Mouse (Mus musculus) C2C12 (cell line): ENCODE data around the gene Medag. TPM values are rescaled to one million over a fixed set of nuclear protein-coding genes. Genes with fewer than 3 reads are reported as not detected.

Experiments
- H3K27me3 ChIP-seq: one replicate; pipeline ENCODE4 v1.6.1; 2011; ENCODE audit not compliant: control insufficient read depth, insufficient read depth, insufficient read length
- H3K36me3 ChIP-seq: one replicate; pipeline ENCODE4 v1.6.1; 2011; ENCODE audit not compliant: control insufficient read depth, insufficient read depth
- H3K4me3 ChIP-seq: one replicate; pipeline ENCODE4 v1.5.1; 2011; ENCODE audit warnings: mild to moderate bottlenecking, control low read depth; ENCODE audit not compliant: poor library complexity, insufficient read depth, severe bottlenecking
- H3K79me2 ChIP-seq: one replicate; pipeline ENCODE4 v1.6.1; 2011; ENCODE audit not compliant: control insufficient read depth, insufficient read depth
- H3K79me3 ChIP-seq: one replicate; pipeline ENCODE4 v1.6.1; 2011; ENCODE audit warnings: low read depth, control low read depth
- H3ac ChIP-seq: one replicate; pipeline ENCODE3; 2011; ENCODE audit warnings: low read depth; ENCODE audit not compliant: control insufficient read depth, insufficient read length
- CEBPB ChIP-seq: IDR thresholded peaks from one replicate; pipeline ENCODE4 v1.6.1; 2011; ENCODE audit warnings: low read depth, mild to moderate bottlenecking, control low read depth, moderate library complexity
- CTCF ChIP-seq: IDR thresholded peaks from one replicate; pipeline ENCODE4 v1.5.1; 2011; ENCODE audit not compliant: control insufficient read depth, insufficient read depth, insufficient read length
- FOSL1 ChIP-seq: IDR thresholded peaks from one replicate; pipeline ENCODE4 v1.8.0; 2011; ENCODE audit warnings: mild to moderate bottlenecking, low read length; ENCODE audit not compliant: poor library complexity, insufficient read depth, severe bottlenecking
- MAX ChIP-seq: IDR thresholded peaks from one replicate; pipeline ENCODE4 v1.6.1; 2011; ENCODE audit warnings: mild to moderate bottlenecking, control low read depth
- MYOD1 ChIP-seq: IDR thresholded peaks from one replicate; pipeline ENCODE4 v1.6.1; 2011; ENCODE audit warnings: low read depth; ENCODE audit not compliant: control insufficient read depth, insufficient read length
- MYOG ChIP-seq: IDR thresholded peaks from one replicate; pipeline ENCODE4 v1.6.1; 2011; ENCODE audit not compliant: control insufficient read depth, insufficient read length; ENCODE audit errors: extremely low read depth
- USF1 ChIP-seq: IDR thresholded peaks from one replicate; pipeline ENCODE4 v1.6.1; 2011; ENCODE audit warnings: low read depth, mild to moderate bottlenecking, control low read depth, moderate library complexity
- polyA plus RNA-seq: library from polyadenylated mRNA; unstranded; fragments of >200 nt; fragmentation: generic; extraction: Trizol; gene quantifications from one replicate; pipeline ENCODE4 v1.2.1, GENCODE M21; 2012; ENCODE audit warnings: missing spikeins

Gene Medag
- polyA plus RNA-seq, 1 experiment: 0.09 TPM

GRCm38 (mm10) chr5:149429541-149429940, 18.0 kb downstream of the Medag start:
- Histone ChIP-seq H3K79me2 (no peaks in the 10 kb centered on the region), H3K27me3 (no peaks in the 10 kb centered on the region), H3K36me3 (no peaks in the 10 kb centered on the region), H3K4me3 (no peak overlapping the region), H3K79me3 (no peaks in the 10 kb centered on the region), H3ac (no peak overlapping the region)
- no peak for TF ChIP-seq CTCF
- TF ChIP-seq FOSL1: no peak
- no peak for TF ChIP-seq CEBPB
- TF ChIP-seq USF1: no peak
- TF ChIP-seq MAX: no peak
- TF ChIP-seq MYOG: no peak
- TF ChIP-seq MYOD1: no peak

DNA sequence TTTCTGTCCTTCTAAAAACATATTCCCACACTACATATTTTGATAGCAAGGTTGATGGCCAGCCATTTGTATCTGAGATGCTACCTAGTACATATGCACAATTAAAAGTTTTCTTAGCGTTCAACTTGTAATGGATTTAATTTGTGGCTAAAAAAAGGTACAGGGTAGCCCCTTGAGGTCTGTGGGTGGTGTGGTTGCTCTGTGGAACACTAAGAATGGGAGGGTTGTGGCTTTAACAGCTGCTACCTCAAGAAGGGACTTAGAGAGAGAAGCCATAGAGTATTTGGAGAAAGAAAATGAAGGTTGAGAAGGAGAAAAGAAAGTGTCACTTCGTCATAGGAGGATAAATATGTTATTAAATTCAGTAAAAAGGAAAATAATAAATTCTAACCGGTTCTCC, 19.4 kb downstream of the Medag start:
- no peaks in the 10 kb centered on the region for H3K27me3 ChIP-seq
- no peaks in the 10 kb centered on the region for H3K79me2 ChIP-seq
- no peaks in the 10 kb centered on the region for H3K36me3 ChIP-seq
- no peak overlapping the region for H3ac ChIP-seq
- H3K79me3 ChIP-seq: no peaks in the 10 kb centered on the region
- TF ChIP-seq FOSL1: no peak
- no peak for TF ChIP-seq MYOD1
- TF ChIP-seq MAX: no peak
- no peak for TF ChIP-seq CTCF
- TF ChIP-seq USF1: no peak
- TF ChIP-seq MYOG: no peak
- no peak for TF ChIP-seq CEBPB
- H3K4me3 ChIP-seq: no peak overlapping the region

DNA sequence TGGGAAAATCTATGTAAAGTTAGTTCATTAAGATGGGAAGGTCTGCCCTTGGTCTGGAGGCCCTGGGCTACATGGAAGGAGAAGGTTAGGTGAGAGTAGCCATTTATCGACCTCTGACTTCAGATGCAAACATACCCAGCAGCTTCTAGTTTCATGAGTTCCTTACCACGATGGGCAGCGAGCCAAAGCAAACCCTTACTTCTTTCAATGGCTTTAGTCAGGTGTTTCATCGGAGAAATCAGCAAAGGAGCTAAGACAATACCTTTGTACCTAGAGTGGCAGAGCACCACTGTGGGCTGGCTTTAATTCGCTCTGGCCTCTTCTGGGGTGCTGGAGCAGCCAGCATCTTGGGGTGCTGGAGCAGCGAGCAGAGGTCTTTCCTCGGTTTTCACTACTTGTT, 22.1 kb downstream of the Medag start:
- Histone ChIP-seq H3K79me3 (no peaks in the 10 kb centered on the region), H3K79me2 (no peaks in the 10 kb centered on the region), H3K27me3 (no peaks in the 10 kb centered on the region), H3ac (no peak overlapping the region), H3K36me3 (no peaks in the 10 kb centered on the region), H3K4me3 (no peak overlapping the region)
- no peak for TF ChIP-seq MYOD1
- no peak for TF ChIP-seq FOSL1
- no peak for TF ChIP-seq MYOG

DNA sequence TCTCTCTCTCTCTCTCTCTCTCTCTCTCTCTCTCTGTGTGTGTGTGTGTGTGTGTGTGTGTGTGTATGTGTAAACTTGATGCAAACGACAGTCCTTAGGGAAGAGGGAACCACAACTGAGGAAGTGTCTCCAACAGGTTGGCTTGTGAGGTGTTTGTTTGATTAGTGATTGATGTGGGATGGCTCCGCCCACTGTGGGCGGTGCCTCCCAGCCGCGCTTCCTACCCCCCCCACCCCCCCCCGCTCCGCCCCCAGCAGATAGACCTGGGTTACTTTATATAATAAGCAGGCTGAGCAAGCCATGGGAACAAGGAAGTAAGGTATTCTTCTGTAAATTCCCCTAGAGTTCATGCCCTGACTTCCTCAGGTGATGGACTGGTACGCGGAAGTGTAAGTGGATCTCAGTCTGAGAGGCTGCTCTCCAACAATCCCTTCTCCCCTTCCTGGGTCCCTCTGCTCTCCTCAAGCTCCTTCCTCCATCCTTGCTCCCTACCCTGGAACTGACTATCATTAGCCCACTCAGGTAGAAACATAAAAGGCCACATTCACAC, 22.7 kb downstream of the Medag start:
- H3K27me3 ChIP-seq: no peaks in the 10 kb centered on the region

GRCm38 (mm10) chr5:149436541-149436940, 25.0 kb downstream of the Medag start:
- no peak overlapping the region for H3K4me3 ChIP-seq
- no peak overlapping the region for H3ac ChIP-seq
- H3K36me3 ChIP-seq: no peaks in the 10 kb centered on the region
- no peaks in the 10 kb centered on the region for H3K27me3 ChIP-seq
- no peaks in the 10 kb centered on the region for H3K79me2 ChIP-seq
- H3K79me3 ChIP-seq: no peaks in the 10 kb centered on the region
- no peak for TF ChIP-seq USF1
- TF ChIP-seq CTCF: no peak

More for the DNA sequence above, 22.7 kb downstream of the Medag start:
- no peaks in the 10 kb centered on the region for H3K79me3 ChIP-seq
- no peak overlapping the region for H3K4me3 ChIP-seq
- H3K36me3 ChIP-seq: no peaks in the 10 kb centered on the region
- TF ChIP-seq MYOG: no peak
- no peak for TF ChIP-seq CEBPB
- TF ChIP-seq MAX: no peak
- TF ChIP-seq USF1: no peak
- no peak for TF ChIP-seq FOSL1
- TF ChIP-seq CTCF: no peak
- no peak for TF ChIP-seq MYOD1
- no peak overlapping the region for H3ac ChIP-seq
- H3K79me2 ChIP-seq: no peaks in the 10 kb centered on the region

DNA sequence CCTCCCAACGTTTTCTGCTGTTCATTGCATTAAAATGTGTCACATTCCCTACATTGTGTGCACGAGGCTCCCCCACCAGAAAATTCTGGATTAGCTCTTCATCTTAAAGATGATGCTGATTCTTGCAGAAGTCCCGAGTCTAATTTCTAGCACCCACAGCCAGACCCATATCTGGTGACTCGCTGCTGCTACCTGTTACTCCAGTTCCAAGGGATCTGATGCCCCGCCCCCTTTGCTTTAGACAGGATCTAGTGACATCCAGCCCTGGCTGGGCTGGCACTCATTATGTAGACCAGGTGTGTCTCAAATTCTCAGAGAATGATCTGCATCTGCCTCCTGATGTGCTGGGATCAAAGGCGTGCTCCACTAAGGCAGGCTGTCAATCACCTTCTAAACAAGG, 25.6 kb downstream of the Medag start:
- no peaks in the 10 kb centered on the region for H3K79me3 ChIP-seq

More for the DNA sequence above, 25.6 kb downstream of the Medag start:
- Histone ChIP-seq H3ac (no peak overlapping the region), H3K36me3 (no peaks in the 10 kb centered on the region), H3K27me3 (no peaks in the 10 kb centered on the region), H3K79me2 (no peaks in the 10 kb centered on the region), H3K4me3 (no peak overlapping the region)
- no peak for TF ChIP-seq MYOG
